Mouse (Mus musculus): ENCODE results near the gene Mettl15.
"Not testable (repeated sequence)": the region's sequence is repeated elsewhere in the genome, so short reads cannot be mapped to it uniquely, and the experiment has no call there.

Mettl15 gene

DNA sequence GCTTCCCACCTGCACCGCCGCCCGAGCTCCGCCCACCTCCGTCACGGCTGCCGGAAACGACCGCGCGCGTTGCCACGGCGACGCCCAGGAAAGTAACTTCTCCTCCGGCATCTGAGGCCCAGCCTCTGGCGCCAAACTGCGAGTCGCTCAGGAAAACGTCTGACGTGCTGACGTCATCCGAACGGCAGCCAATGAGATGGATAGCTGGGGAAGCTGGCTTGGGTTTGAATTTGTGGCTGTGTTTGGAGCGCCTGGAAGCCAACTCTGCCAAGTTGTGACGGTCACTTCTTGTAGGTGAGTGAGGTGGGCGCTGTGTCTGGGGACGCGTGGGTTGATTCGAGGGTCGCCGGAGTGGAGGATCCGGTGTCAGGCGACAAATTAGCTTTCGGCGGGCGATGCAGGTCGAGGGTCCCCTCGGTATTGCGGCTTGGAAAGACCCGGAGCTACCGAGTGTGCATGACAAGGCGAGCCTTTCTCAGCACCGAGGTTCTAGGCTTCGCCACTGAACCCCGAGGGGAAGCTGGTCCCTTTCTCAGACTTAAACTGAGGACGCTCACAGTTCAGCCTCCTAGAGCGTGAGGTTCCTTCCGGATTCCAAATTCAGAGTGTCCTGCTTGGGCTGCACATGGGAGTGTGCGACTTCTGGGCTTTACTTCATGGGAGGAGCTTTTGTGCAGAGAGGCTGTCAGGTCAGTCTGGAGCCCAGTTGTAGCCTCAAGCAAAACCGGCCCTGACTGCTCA is at the start of gene Mettl15, which contains the start of gene Kif18a:
TSS of gene Mettl15 (minus strand) at position 149 of the 741 bp plus-strand sequence.
TSS of gene Kif18a (plus strand) at position 139 of the 741 bp plus-strand sequence.
- peak; percentile 92 for DNase-seq (ENCODE audit: low spot score)

DNA sequence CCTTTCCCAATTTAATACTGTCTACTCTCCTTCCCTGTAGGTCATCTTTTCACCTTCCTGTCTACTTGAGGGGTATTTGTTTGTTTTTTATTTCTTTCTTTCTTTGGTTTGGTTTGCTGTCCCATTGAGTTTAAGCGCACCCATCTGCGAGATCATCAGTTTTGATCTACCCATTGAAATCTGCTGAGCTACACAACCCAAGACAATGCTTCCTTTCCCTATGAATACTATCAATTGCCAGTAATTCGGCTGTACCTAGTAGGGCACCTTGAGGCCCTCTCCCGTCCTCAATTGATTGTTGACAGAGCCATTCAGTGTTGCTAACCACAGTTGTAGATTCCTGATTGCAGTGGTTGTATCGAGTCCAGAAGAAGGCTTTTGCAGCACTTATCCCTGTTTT is 30.8 kb upstream of the Mettl15 start:
- no peak for DNase-seq (ENCODE audit: low spot score)

DNA sequence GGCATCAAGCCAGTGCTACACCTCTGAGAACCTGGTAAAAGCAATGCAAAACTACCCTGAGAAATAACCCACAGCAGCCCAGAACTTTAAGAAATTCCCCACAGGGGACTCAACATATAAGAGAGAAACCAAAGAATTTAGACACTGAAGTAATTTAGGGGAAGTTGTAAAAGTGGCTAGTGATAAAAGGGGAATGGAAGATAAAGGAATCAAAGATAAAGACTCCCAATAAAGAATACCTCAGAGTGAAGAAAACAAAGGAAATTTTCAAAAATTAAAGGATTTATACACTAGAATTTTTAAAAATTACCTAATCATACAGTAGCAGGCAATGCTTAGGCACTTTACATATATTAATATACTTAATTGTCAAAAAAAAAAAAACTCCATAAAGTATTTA is 23.1 kb upstream of the Mettl15 start:
- DNase-seq (ENCODE audit: low spot score) = no peak

DNA sequence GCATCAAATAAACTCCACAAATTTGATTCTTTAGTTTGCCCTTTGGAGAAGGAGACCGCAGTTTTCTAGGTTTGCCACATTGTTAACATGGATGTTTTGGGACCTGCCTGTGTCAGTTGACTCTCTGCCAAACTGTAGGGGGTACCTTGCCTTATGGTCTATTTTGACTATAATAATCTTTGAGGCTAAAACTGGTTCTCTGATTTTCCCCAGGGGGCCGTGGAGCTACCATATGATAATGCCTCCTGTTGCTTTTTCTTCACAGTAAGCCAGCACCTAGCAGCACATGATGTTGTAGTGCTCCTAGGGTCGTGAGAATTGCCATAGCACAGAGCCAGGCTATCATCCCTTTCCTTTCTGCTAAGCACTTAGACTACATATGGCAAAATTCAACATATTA is 21.7 kb upstream of the Mettl15 start:
- no peak for DNase-seq (ENCODE audit: low spot score)

DNA sequence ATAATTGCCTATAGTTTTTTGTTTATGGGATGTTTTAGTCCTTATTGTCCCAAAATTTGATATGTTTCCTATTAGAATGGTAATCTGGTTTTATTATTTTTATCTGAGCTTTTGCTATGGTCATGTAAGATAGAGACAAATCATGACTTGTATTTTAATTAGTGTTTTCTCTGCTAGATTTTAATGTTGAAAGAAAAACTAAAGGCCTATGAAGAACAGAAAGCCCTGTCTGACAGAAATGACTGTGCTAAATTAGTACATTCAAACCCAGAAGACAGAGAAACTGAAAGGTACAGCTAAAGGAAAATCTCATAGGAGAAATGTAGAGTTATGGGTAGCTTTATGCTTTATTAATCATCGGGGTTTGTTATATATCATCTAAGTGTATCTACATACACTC is 17.6 kb upstream of the Mettl15 start:
- no peak for DNase-seq (ENCODE audit: low spot score)

DNA sequence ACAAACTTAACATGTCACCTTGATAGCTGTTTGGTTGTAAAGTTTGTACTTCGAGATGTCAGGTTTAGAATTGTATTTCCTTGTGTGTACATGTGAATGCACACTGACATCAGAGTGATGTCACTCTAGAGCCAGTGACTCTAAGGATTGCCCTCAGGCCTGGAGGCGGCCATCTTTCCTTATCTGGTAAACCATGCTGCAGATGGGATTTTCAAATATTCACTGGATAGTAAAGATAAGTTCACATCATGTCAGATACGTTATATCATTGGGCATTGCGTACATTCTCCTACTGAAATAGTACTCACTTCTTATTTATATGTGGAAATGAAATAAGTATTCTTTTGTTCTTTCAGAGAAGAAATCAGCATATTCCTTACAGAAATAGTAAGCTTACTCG is 15.7 kb upstream of the Mettl15 start:
- no peak for DNase-seq (ENCODE audit: low spot score)

DNA sequence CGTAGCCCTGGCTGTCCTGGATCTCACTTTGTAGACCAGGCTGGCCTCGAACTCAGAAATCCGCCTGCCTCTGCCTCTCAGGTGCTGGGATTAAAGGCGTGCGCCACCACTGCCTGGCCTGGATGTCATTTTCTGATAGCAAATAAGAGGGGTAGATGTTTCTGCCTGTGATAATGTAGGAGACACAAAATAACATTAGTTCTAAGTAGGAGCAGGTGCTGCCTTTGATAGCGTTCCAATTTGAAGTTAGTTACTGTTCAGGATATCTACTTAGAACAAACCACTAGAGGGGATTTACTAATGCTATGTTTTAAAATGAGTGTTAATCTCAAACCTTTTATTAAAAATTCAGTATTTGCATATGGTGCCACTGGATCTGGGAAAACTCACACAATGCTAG is 8.8 kb upstream of the Mettl15 start:
- no peak for DNase-seq (ENCODE audit: low spot score)

DNA sequence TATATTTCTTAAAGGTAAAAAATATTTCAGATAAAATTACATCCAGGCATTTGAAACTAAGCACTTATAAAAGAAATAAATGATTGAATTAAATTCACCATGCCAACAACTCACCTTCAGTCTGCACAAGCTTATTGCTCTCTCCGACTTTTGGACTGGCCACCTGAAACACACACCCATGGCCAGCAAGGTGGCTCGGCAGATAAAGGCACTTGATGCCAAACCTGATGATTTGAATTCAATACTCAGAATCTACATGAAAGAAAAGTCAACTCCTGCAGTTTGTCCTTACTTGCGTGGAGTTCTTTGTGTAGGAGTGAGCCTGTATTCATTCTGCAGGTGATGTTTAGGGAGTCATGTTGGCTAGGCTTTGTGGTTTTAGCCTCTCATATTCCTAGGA is 3.6 kb upstream of the Mettl15 start:
- DNase-seq (ENCODE audit: low spot score) = no peak

DNA sequence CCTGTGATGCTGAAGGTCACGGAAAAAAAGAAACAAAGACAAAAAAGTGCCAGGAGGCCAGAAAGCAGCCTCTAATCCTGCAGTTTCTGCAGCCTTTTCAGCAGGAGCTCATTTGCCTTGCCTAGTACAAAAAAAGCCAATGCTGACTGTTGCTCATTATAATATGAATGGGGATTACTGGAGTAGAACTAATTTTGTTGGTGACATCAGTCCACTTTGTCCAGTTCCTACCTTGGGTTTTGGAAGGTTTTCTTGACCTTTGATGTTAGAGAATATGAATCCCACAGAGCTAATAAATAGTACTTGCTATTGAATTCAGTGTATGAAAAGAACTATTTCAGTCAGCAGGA is 768 bp upstream of the Mettl15 start:
- no peak for DNase-seq (ENCODE audit: low spot score)

DNA sequence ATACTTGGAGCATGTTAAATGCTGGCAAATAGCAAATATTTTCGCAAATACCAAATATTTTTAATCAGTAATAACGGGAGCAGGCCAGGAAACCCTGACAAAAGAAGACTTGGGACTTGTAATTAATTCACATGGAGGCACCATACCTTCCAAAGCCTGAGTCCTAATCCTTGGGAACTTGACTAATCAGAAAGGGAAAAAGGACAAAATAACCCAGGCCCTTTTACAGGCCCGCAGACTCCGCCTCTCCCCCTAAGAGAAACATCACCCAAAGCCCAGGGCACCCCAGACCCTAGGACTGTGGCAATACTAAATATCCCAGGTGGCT is 312 bp downstream of the Mettl15 start:
- no peak for DNase-seq (ENCODE audit: low spot score)

DNA sequence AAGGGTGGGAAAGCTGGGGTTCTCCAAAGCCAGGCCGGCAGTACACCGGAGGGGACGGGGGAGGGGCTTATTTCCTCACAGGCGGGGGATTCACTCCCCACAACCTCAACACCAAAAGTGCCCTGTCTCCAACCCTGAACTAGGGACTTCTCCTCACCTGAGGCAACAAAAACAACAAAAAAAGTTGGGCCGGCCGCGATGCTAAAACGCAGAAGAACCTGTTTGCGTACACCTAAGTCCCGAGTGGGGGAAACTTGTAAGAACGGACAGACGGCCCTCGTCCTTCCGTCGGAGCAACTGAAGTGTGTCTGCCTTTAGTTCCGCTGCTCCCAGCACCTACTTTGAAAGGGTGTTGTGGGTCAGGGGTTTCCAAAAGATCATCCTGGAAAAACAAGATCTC is 2.5 kb downstream of the Mettl15 start:
- DNase-seq (ENCODE audit: low spot score) = peak; percentile 39

DNA sequence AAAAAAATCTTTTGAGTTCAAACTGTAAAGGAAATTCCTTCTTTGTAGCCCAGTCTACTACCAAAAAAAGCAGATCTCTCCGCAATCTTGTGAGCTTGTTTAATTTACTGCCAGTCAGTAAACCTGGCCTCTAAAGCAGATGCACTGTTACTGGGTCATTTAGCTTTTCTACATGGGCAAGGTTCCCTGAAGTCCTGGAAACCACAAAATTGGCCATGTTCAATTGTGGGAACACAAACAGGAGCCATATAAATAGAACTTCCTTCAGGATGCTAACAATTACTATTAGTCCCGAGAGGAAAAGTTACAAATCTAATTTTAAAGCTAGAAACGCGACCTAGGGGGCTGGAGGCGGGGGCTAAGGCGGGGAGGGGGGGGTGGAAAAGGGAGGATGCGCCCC is 3.0 kb downstream of the Mettl15 start:
- DNase-seq (ENCODE audit: low spot score) = no peak

DNA sequence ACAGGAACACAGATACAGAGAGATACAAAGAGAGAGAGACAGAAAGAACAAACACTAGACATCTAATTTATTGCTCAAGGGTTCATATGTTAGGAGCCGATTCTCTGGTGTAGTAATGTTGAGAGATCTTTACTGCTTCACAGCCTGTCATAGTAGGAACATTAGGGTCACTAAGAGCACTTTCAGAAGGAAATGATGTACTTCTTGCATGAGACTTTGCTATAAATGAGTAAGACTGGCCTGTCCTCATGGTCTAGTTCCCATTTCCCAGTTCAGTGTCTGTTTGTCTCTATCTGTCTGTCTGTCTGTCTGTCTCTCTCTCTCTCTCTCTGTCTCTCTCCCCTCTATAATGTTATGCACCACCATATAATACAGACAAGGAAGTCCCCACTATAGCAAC is 7.5 kb downstream of the Mettl15 start:
- DNase-seq (ENCODE audit: low spot score) = no peak

DNA sequence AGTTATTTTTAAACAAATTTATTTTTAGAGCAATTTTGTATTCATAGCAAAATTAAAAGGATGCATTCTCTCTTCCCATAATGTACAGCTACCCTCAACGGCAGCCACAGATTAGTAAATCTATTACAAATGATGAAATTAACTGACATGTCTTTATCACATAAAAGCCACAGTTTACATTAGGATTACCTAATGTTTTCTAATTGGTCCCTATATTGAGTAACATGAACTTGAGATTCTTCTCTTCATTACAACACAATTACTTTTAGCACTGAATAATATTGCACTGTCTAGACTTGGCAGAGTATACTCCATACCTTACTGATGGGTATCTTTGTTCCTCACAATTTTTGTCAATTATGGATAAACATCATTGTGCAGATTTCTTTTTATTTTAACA is 17.8 kb downstream of the Mettl15 start:
- no peak for DNase-seq (ENCODE audit: low spot score)

DNA sequence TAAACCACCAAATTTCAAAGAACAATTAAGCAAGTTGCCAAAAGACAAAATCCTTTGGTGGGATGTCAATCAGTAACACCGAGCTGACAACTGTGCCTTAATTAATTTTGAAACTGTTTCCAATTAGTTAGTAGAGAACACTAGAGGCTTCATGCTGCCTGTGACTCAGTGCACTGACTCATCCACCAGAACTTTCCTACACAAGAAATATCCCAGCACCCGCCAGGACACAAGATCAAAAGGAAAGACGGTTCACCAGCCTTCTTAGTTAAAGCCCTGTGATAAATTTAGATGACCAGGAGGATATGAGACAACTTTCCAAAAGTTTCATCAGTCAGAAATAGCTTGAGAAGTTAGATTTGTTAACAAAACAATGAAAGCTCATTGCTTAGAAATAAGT is 38.6 kb downstream of the Mettl15 start:
- DNase-seq (ENCODE audit: low spot score) = no peak

DNA sequence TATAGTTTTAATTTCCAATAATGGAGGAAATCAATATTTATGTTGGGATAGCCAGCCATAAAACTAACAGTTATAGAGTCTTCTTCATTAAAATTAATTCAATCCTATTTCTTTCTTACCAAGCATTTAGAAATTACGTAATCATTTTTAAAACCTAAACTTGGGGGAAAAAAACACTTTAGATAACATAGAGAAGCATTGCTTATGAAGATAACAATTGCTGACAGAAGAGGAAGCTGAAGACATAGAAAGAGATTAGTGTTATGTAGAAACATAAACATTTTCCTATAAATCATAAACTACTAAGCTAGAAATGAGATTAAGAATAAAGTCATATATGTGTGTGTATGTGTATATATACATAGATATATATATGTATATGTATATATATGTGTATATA is 44.8 kb downstream of the Mettl15 start:
- no peak for DNase-seq (ENCODE audit: low spot score)

DNA sequence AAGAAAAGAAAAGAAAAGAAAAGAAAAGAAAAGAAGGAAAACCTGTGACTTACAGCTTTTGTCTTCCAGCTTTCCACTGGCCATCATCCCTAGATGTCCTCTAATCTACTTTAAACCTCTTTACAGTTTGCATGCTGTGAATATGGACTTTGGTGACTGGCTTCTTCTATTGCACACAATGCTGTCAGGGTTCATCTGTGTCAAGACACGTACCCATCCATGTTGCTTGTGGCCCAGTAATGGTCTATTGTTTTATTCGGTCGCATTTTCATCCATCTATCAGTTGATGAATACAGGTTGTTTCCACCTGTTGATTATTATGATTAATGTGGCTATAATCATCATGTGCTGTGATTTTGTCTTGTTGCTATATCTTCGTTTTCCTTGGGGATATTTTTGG is 46.7 kb downstream of the Mettl15 start:
- DNase-seq (ENCODE audit: low spot score) = no peak

DNA sequence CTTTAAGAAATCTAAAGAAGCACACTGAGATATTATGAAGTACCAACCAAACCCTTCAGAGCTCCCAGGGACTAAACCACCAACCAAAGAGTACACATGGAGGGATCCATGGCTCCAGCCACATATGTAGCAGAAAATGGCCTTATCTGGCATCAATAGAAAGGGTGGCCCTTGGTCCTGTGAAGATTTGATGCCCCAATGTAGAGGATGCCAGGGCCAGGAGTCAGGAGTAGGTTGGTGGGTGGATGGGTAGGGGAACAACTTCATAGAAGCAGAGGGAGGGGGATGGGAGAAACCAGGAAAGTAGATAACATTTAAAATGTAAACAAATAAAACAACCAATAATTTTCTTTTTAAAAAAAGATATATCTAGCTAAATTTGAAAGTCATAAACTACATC is 50.1 kb downstream of the Mettl15 start:
- no peak for DNase-seq (ENCODE audit: low spot score)

DNA sequence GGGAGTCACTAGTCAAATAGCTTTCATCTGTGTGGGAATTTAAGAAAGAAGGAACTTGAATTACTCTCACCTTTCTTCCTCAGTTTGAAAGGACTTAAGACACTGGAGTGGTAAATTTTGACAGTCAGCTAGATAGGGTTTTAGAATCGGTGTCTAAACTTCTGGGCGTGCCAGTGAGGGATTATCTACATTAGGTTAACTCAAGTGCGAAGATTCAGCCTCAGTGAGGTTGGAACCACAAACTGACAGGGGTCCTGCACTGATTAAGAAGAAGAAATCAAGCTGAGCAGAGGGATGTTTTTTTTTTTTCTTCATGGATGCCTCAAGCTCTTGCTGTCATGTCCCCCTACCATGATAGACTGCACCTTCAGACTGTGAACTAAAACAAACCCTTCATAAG is 53.4 kb downstream of the Mettl15 start:
- DNase-seq (ENCODE audit: low spot score) = no peak

DNA sequence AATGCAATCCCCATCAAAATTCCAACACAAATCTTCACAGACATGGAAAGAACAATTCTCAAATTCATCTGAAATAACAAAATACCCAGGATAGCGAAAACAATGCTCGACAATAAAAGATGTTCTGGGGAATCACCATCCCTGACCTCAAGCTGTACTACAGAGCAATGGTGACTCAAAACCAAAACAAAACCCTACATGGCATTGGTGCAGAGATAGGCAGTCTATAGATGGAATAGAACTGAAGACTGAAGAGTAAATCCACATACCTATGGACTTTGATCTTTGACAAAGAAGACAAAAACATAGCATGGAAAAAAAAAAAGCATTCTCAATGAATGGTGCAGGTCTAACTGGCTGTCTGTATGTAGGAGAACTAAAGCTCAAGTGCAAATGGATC is 59.1 kb downstream of the Mettl15 start:
- no peak for DNase-seq (ENCODE audit: low spot score)

DNA sequence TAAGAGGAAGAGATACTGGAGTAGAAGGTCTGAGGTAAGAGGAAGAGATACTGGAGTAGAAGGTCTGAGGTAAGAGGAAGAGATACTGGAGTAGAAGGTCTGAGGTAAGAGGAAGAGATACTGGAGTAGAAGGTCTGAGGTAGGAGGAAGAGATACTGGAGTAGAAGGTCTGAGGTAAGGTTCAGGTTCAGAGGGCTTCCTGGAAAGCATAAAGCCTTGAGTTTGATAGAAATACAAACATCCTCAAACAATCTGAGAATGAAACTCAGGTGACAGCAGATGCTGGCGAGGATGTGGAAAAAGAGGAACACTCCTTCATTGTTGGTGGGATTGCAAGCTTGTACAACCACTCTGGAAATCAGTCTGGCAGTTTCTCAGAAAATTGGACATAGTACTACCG is 63.9 kb downstream of the Mettl15 start:
- not testable (repeated sequence) for DNase-seq (ENCODE audit: low spot score)

DNA sequence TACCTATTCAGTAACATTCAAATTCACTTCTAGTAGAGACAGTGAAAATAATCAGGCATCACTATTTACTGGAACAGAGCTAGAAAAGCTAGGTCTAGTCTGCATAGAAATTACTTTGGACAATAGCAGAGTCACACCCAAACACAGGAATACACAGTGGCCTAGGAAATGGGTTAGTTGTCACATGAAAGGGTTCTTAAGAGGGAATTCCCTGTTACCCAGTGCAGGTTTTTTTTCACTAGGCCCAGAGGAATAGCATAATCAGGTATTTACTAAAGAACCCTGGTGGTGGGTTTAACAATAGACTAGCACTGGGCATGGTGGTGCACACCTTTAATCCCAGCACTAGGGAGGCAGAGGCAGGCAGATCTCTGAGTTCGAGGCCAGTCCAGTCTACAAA is 69.9 kb downstream of the Mettl15 start:
- DNase-seq (ENCODE audit: low spot score) = not testable (repeated sequence)

DNA sequence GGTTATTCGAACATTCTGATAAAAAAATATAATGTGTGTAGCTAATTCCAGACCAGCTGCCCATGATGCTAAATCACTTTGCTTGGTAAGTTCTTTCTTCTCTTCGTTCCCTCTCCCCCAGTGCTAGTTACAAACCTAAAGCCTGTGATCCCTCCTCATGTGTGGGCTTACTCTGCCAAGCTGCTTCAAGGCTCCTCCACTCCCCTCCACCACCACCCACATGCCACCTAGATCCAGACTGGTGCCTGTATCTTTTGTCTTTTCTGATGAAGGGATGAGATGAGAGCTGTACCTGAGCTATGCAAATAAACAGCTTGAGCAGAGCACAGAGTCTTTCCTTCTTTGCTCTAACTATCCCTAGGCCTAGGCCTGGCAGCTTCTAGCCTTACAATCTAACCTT is 72.5 kb downstream of the Mettl15 start:
- DNase-seq (ENCODE audit: low spot score) = no peak

DNA sequence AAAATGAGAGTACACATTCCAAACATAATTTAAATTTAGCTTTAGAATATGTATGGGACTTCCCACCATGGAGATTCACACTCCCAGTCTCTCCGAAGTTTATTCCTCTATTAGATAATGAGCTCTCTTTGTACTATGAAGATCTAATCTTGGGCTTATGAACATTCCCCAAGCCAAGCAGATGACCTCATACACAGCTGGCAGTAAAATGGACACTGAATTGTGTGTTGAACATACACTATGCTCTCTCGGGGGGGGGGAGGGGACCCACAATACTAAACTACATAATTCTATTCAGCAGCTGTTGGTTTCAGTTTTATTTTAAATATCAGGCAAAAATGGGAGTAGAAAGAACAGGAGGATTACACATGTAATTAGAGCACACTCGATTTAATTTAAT is 97.6 kb downstream of the Mettl15 start:
- DNase-seq (ENCODE audit: low spot score) = no peak

DNA sequence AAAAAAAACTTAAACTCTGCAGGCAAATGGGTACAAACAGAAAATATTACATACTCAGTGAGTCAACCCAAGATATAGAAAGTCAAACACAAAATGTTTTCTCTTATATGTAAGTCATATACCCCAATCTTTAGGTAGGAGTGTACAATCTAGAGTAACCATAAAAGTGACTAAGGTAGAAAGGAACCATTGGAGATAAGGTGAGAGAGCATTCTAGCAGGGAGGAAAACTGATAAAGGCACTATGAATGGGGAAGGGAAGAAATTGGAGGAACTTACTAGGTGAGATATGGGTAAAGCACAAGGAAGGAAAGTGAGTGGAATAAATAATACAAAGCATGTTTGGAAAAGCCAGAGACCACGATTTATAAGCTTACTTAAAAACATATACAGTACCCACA is 122.0 kb downstream of the Mettl15 start:
- no peak for DNase-seq (ENCODE audit: low spot score)

Measured in ovary, postnatal 14 days (tissue).